Mouse (Mus musculus) adrenal gland, adult 8-10 months (tissue): ENCODE data around the gene Nfkbid. TPM values are rescaled to one million over a fixed set of nuclear protein-coding genes. Genes with fewer than 3 reads are reported as not detected.
"Not testable (repeated sequence)": the region's sequence is repeated elsewhere in the genome, so short reads cannot be mapped to it uniquely, and the experiment has no call there.

Source experiments
- DNase-seq: peaks from one replicate; pipeline ENCODE4 v3.0.0; 2022
- total RNA-seq, 4 experiments: library from RNA; stranded (reverse); gene quantifications; 2 replicates each; pipeline ENCODE4 v1.2.4; 2022

Gene Nfkbid
- total RNA-seq, 4 experiments from 2014 or later, result 0.73 to 2.4 (median 1.7) TPM

- no peak for DNase-seq
These were observed 50.9 kb downstream of the Nfkbid start for GRCm38 (mm10) chr7:30472411-30472810.

GRCm38 (mm10) chr7:30474999-30475398 lies 53.5 kb downstream of the Nfkbid start:
- DNase-seq, result no peak

GRCm38 (mm10) chr7:30476136-30476535 lies 54.6 kb downstream of the Nfkbid start:
- not testable (repeated sequence) for DNase-seq

- DNase-seq, result no peak
These were observed 56.2 kb downstream of the Nfkbid start for GRCm38 (mm10) chr7:30477415-30478381.

Other genes with a start within 250 kb of the Nfkbid start
- gene Cox7a1, start 237.6 kb upstream of the Nfkbid start, total RNA-seq, result 100 to 1,000 TPM in 3 of 4 experiments, 10 to 100 TPM in 1; 65.3 to 235 (median 137) TPM
- 100 to 1,000 TPM; 562 to 740 (median 679) TPM for gene Capns1, start 222.9 kb upstream of the Nfkbid start, total RNA-seq
- 10 to 100 TPM; 62.8 to 93.8 (median 72.7) TPM for gene Polr2i, start 189.8 kb upstream of the Nfkbid start, total RNA-seq
- 100 to 1,000 TPM; 102 to 119 (median 108) TPM for gene Tbcb, start 189.5 kb upstream of the Nfkbid start, total RNA-seq
- gene Ovol3, start 186.0 kb upstream of the Nfkbid start, total RNA-seq, result not detected
- under 1 TPM in 2 of 4 experiments, not detected in 2; 0.21 to 0.97 TPM for gene Thap8, start 141.6 kb upstream of the Nfkbid start, total RNA-seq
- 1 to 10 TPM; 2.7 to 7.5 (median 4.5) TPM for gene Wdr62, start 141.3 kb upstream of the Nfkbid start, total RNA-seq
- gene Clip3, start 130.0 kb upstream of the Nfkbid start, total RNA-seq, result 10 to 100 TPM; 20.8 to 35.8 (median 30.0) TPM
- gene Alkbh6, start 113.0 kb upstream of the Nfkbid start, total RNA-seq, result 100 to 1,000 TPM in 1 of 4 experiments, 10 to 100 TPM in 3; 60.5 to 112 (median 82.7) TPM
- 100 to 1,000 TPM in 1 of 4 experiments, 10 to 100 TPM in 3; 22.5 to 102 (median 57.8) TPM for gene Syne4, start 106.9 kb upstream of the Nfkbid start, total RNA-seq
- 1 to 10 TPM in 3 of 4 experiments, under 1 TPM in 1; 0.87 to 2.2 (median 1.8) TPM for gene E130208F15Rik, start 100.0 kb upstream of the Nfkbid start, total RNA-seq
- 10 to 100 TPM; 13.9 to 18.4 (median 16.1) TPM for gene Sdhaf1, start 97.8 kb upstream of the Nfkbid start, total RNA-seq
- gene Lrfn3, start 59.0 kb upstream of the Nfkbid start, total RNA-seq, result 10 to 100 TPM; 11.5 to 15.8 (median 12.7) TPM
- gene Tyrobp, start 8.0 kb upstream of the Nfkbid start, total RNA-seq, result 10 to 100 TPM; 31.8 to 65.8 (median 51.1) TPM
- gene Hcst, start 1.9 kb upstream of the Nfkbid start, total RNA-seq, result 1 to 10 TPM in 3 of 4 experiments, under 1 TPM in 1; 0.98 to 2.3 (median 1.4) TPM
- gene Aplp1, start 23.8 kb downstream of the Nfkbid start, total RNA-seq, result 10 to 100 TPM; 45.2 to 59.3 (median 46.7) TPM
- not detected for gene Kirrel2, start 36.0 kb downstream of the Nfkbid start, total RNA-seq
- gene Nphs1, start 36.6 kb downstream of the Nfkbid start, total RNA-seq, result not detected
- gene Prodh2, start 71.9 kb downstream of the Nfkbid start, total RNA-seq, result under 1 TPM in 1 of 4 experiments, not detected in 3; 0.56 TPM
- 1 to 10 TPM; 2.2 to 9.4 (median 6.4) TPM for gene Arhgap33, start 113.3 kb downstream of the Nfkbid start, total RNA-seq
- gene Hspb6, start 130.4 kb downstream of the Nfkbid start, total RNA-seq, result 10 to 100 TPM; 23.5 to 56.3 (median 32.4) TPM
- gene Proser3, start 130.6 kb downstream of the Nfkbid start, total RNA-seq, result 10 to 100 TPM in 2 of 4 experiments, 1 to 10 TPM in 2; 9.1 to 13.4 (median 10.0) TPM
- gene Lin37, start 138.1 kb downstream of the Nfkbid start, total RNA-seq, result 10 to 100 TPM; 56.1 to 65.5 (median 61.7) TPM
- gene U2af1l4, start 141.6 kb downstream of the Nfkbid start, total RNA-seq, result 10 to 100 TPM; 70.4 to 83.6 (median 73.1) TPM
- gene Gm49396, start 141.6 kb downstream of the Nfkbid start, total RNA-seq, result 10 to 100 TPM in 1 of 4 experiments, 1 to 10 TPM in 3; 2.9 to 11.3 (median 7.4) TPM
- gene Psenen, start 141.9 kb downstream of the Nfkbid start, total RNA-seq, result 100 to 1,000 TPM; 146 to 179 (median 164) TPM
- 1 to 10 TPM; 2.1 to 7.9 (median 3.6) TPM for gene Igflr1, start 143.7 kb downstream of the Nfkbid start, total RNA-seq
- 10 to 100 TPM; 36.8 to 65.3 (median 57.0) TPM for gene Kmt2b, start 167.0 kb downstream of the Nfkbid start, total RNA-seq
- 1 to 10 TPM in 1 of 4 experiments, under 1 TPM in 1, not detected in 2; 0.73 to 1.8 TPM for gene Zbtb32, start 177.2 kb downstream of the Nfkbid start, total RNA-seq
- under 1 TPM in 3 of 4 experiments, not detected in 1; 0.27 to 0.34 (median 0.31) TPM for gene Upk1a, start 191.1 kb downstream of the Nfkbid start, total RNA-seq
- 1,000 to 10,000 TPM in 2 of 4 experiments, 100 to 1,000 TPM in 2; 538 to 1,102 (median 895) TPM for gene Cox6b1, start 204.4 kb downstream of the Nfkbid start, total RNA-seq
- not detected for gene Etv2, start 214.1 kb downstream of the Nfkbid start, total RNA-seq
- gene Rbm42, start 228.6 kb downstream of the Nfkbid start, total RNA-seq, result 10 to 100 TPM; 76.5 to 93.6 (median 85.1) TPM
- 10 to 100 TPM in 3 of 4 experiments, 1 to 10 TPM in 1; 7.7 to 17.6 (median 12.1) TPM for gene Haus5, start 243.3 kb downstream of the Nfkbid start, total RNA-seq
- under 1 TPM in 1 of 4 experiments, not detected in 3; 0.75 TPM for gene Pmis2, start 249.9 kb downstream of the Nfkbid start, total RNA-seq